Mouse (Mus musculus): ENCODE results near the gene Acsl4. TPM values are rescaled to one million over a fixed set of nuclear protein-coding genes. Genes with fewer than 3 reads are reported as not detected.

Gene Acsl4
- polyA plus RNA-seq, 1 experiment from 2014 or later, result 19.3 TPM

DNA sequence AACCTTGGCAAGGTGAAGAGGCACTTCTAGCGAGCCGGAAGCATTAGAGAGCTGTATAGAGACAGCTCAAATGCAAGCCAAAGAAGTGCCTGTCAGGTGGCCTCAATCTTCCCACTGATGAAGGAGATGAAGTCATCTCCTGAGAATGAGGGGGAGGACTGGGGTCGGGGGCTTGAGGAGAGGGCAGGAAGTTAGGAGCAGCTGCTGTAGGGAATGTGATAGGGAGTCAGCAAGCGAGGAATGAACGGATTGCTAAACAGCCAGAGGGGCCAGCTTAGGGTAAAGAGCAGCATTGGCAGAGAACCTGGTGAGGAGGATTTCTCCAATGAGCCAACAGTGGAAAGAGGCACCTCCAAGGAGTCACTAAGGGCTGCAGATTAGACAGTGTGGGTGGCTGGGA lies 104.4 kb downstream of the Acsl4 start:
- Histone ChIP-seq H3K36me3 (replicated peaks) (no peaks in the 10 kb centered on the region), H3K27ac (no peak overlapping the region), H3K4me3 (replicated peaks) (no peak overlapping the region), H3K27me3 (peaks cover 12% of the 10 kb centered on the region), H3K9me3 (no peaks in the 10 kb centered on the region), H3K9ac (no peak overlapping the region), H3K4me2 (no peak overlapping the region), H3K4me1 (no peaks in the 10 kb centered on the region)
- ATAC-seq (ENCODE audit: low FRiP score), result no peak
- WGBS, result 57% methylated on average over 5 of the region's 5 CpGs

GRCm38 (mm10) chrX:142276573-142276972 lies 113.8 kb downstream of the Acsl4 start:
- ATAC-seq (ENCODE audit: low FRiP score), result no peak
- 58% methylated on average over 3 of the region's 3 CpGs for WGBS
- Histone ChIP-seq H3K9me3 (no peaks in the 10 kb centered on the region), H3K9ac (no peak overlapping the region), H3K27me3 (peaks cover 14% of the 10 kb centered on the region; the same call in 1 of the 2 replicates), H3K27ac (no peak overlapping the region), H3K4me1 (no peaks in the 10 kb centered on the region), H3K4me2 (no peak overlapping the region), H3K36me3 (replicated peaks) (no peaks in the 10 kb centered on the region), H3K4me3 (replicated peaks) (no peak overlapping the region)

- WGBS, result 79% methylated on average over 3 of the region's 3 CpGs
- H3K9ac ChIP-seq, result no peak overlapping the region
- no peaks in the 10 kb centered on the region for H3K4me1 ChIP-seq
- no peak for ATAC-seq (ENCODE audit: low FRiP score)
- H3K27me3 ChIP-seq, result peaks cover 15% of the 10 kb centered on the region; the same call in 1 of the 2 replicates
- H3K4me3 ChIP-seq (replicated peaks), result no peak overlapping the region
- H3K4me2 ChIP-seq, result no peak overlapping the region
- H3K9me3 ChIP-seq, result no peaks in the 10 kb centered on the region
- no peak overlapping the region for H3K27ac ChIP-seq
- no peaks in the 10 kb centered on the region for H3K36me3 ChIP-seq (replicated peaks)
Observed at GRCm38 (mm10) chrX:142276031-142276430, 114.3 kb downstream of the Acsl4 start.

Other genes with a start within 250 kb of the Acsl4 start
- 0.03 and 0.14 TPM in 2 replicates for gene Gucy2f, start 193.6 kb downstream of the Acsl4 start, polyA plus RNA-seq (2016; fragmentation: Nextera tagmentation; extraction: Ambion mirVana)
- 16.5 and 16.6 TPM in 2 replicates for gene Nxt2, start 163.8 kb downstream of the Acsl4 start, polyA plus RNA-seq (2016; fragmentation: Nextera tagmentation; extraction: Ambion mirVana)
- 14.5 and 14.7 TPM in 2 replicates for gene Kcne1l, start 84.2 kb downstream of the Acsl4 start, polyA plus RNA-seq (2016; fragmentation: Nextera tagmentation; extraction: Ambion mirVana)

Data from forebrain, embryonic 12.5 days (tissue).